Mouse (Mus musculus) kidney, embryonic 14.5 days (tissue): Measurements from ENCODE around the gene Ect2l. TPM values are rescaled to one million over a fixed set of nuclear protein-coding genes. Genes with fewer than 3 reads are reported as not detected.

Source experiments
- ATAC-seq: fragments of 200-750 bp; cut with Nextera tagmentation; 2 replicates; pipeline ENCODE4 v1.8.0; 2017; ENCODE audit warnings: moderate number of reproducible peaks, mild to moderate bottlenecking, moderate TSS enrichment, moderate library complexity; ENCODE audit not compliant: low FRiP score, low TSS enrichment
- H3K27ac ChIP-seq: fragments of 300-500 bp; sonication (generic); 2 replicates; pipeline ENCODE4 v1.5.1; 2014; ENCODE audit warnings: low read depth, mild to moderate bottlenecking, low read length, moderate library complexity, mixed read lengths
- H3K27me3 ChIP-seq: fragments of 300-500 bp; sonication (generic); 2 replicates; pipeline ENCODE4 v1.6.1; 2014; ENCODE audit warnings: mild to moderate bottlenecking, low read length; ENCODE audit not compliant: control insufficient read depth, insufficient read depth
- H3K36me3 ChIP-seq: fragments of 300-500 bp; sonication (generic); 2 replicates; pipeline ENCODE4 v1.6.1; 2014; ENCODE audit warnings: low read length, mixed read lengths; ENCODE audit not compliant: control insufficient read depth, insufficient read depth
- H3K4me1 ChIP-seq: fragments of 300-500 bp; sonication (generic); 2 replicates; pipeline ENCODE4 v1.6.1; 2014; ENCODE audit warnings: low read length, mixed read lengths; ENCODE audit not compliant: control insufficient read depth, insufficient read depth
- H3K4me2 ChIP-seq: fragments of 300-500 bp; sonication (generic); replicated peaks from 2 replicates; pipeline ENCODE4 v1.6.1; 2014; ENCODE audit warnings: low read depth, mild to moderate bottlenecking, low read length
- H3K4me3 ChIP-seq: fragments of 300-500 bp; sonication (generic); 2 replicates; pipeline ENCODE4 v1.5.1; 2014; ENCODE audit warnings: mild to moderate bottlenecking, low read length
- H3K9ac ChIP-seq: fragments of 300-500 bp; sonication (generic); 2 replicates; pipeline ENCODE4 v1.6.1; 2014; ENCODE audit warnings: low read depth, mild to moderate bottlenecking, low read length, moderate library complexity
- H3K9me3 ChIP-seq: fragments of 300-500 bp; sonication (generic); 2 replicates; pipeline ENCODE4 v1.6.1; 2016; ENCODE audit warnings: low read length; ENCODE audit not compliant: control insufficient read depth
- WGBS: fragments of 180-500 bp; shearing (Covaris S2); extraction: QIAGEN DNeasy Blood & Tissue Kit; methylation state at CpG from one replicate; pipeline ENCODE4 v1.1.7; 2014; 5-methylcytosine and 5-hydroxymethylcytosine counted together
- polyA plus RNA-seq: library from polyadenylated mRNA; unstranded; fragments of >200 nt; fragmentation: Nextera tagmentation; extraction: Ambion mirVana; gene quantifications from 2 replicates; pipeline ENCODE4 v1.2.1, GENCODE M21; 2014

Ect2l gene
- polyA plus RNA-seq, 1 experiment from 2014 or later, result 0.69 TPM

GRCm38 (mm10) chr10:18219351-18219750 lies 8.7 kb upstream of the Ect2l start:
- Histone ChIP-seq H3K4me1 (no peaks in the 10 kb centered on the region), H3K4me2 (no peak overlapping the region), H3K36me3 (no peaks in the 10 kb centered on the region; the same call in 1 of the 2 replicates), H3K27ac (no peak overlapping the region), H3K27me3 (no peaks in the 10 kb centered on the region), H3K9me3 (no peaks in the 10 kb centered on the region), H3K9ac (no peak overlapping the region), H3K4me3 (no peak overlapping the region)
- 84% methylated on average over 10 of the region's 10 CpGs for WGBS
- ATAC-seq, result no peak

- H3K4me2 ChIP-seq, result no peak overlapping the region
- WGBS, result 79% methylated on average over 5 of the region's 5 CpGs
- 0 out of 2 replicates have a peak, but pooled peaks cover 3% of the 10 kb centered on the region for H3K4me1 ChIP-seq
- no peak overlapping the region for H3K4me3 ChIP-seq
- no peaks in the 10 kb centered on the region for H3K9me3 ChIP-seq
- ATAC-seq, result no peak
- H3K36me3 ChIP-seq, result no peaks in the 10 kb centered on the region; the same call in 1 of the 2 replicates
- H3K27ac ChIP-seq, result no peak overlapping the region
- no peaks in the 10 kb centered on the region for H3K27me3 ChIP-seq
- no peak overlapping the region for H3K9ac ChIP-seq
Measured at GRCm38 (mm10) chr10:18214124-18214523, 3.4 kb upstream of the Ect2l start.

- Histone ChIP-seq H3K4me3 (no peak overlapping the region), H3K9me3 (no peaks in the 10 kb centered on the region), H3K27ac (no peak overlapping the region), H3K4me2 (no peak overlapping the region), H3K9ac (no peak overlapping the region), H3K27me3 (no peaks in the 10 kb centered on the region), H3K36me3 (no peaks in the 10 kb centered on the region), H3K4me1 (0 out of 2 replicates have a peak, but pooled peaks cover 3% of the 10 kb centered on the region)
- no peak for ATAC-seq
- 84% methylated on average over 4 of the region's 4 CpGs for WGBS
Measured at GRCm38 (mm10) chr10:18213373-18213772, 2.7 kb upstream of the Ect2l start.

- Histone ChIP-seq H3K4me3 (no peak overlapping the region), H3K9ac (no peak overlapping the region), H3K27me3 (no peaks in the 10 kb centered on the region), H3K36me3 (no peaks in the 10 kb centered on the region), H3K27ac (no peak overlapping the region), H3K4me1 (0 out of 2 replicates have a peak, but pooled peaks cover 3% of the 10 kb centered on the region), H3K4me2 (no peak overlapping the region), H3K9me3 (no peaks in the 10 kb centered on the region)
- WGBS, result 60% methylated on average over 6 of the region's 6 CpGs
- ATAC-seq, result no peak
Measured at GRCm38 (mm10) chr10:18210119-18210518, 571 bp downstream of the Ect2l start.

GRCm38 (mm10) chr10:18204067-18204466 lies 6.6 kb downstream of the Ect2l start:
- Histone ChIP-seq H3K27me3 (no peaks in the 10 kb centered on the region), H3K4me3 (no peak overlapping the region), H3K36me3 (no peaks in the 10 kb centered on the region), H3K4me1 (no peaks in the 10 kb centered on the region), H3K9ac (no peak overlapping the region), H3K4me2 (no peak overlapping the region), H3K9me3 (no peaks in the 10 kb centered on the region), H3K27ac (no peak overlapping the region)
- WGBS, result 14% methylated on average over 7 of the region's 7 CpGs
- ATAC-seq, result no peak

GRCm38 (mm10) chr10:18202401-18202800 lies 8.3 kb downstream of the Ect2l start:
- H3K27ac ChIP-seq, result no peak overlapping the region
- H3K27me3 ChIP-seq, result no peaks in the 10 kb centered on the region
- H3K4me3 ChIP-seq, result no peak overlapping the region
- H3K9ac ChIP-seq, result no peak overlapping the region
- no peaks in the 10 kb centered on the region for H3K4me1 ChIP-seq
- 59% methylated on average over 3 of the region's 3 CpGs for WGBS
- H3K9me3 ChIP-seq, result no peaks in the 10 kb centered on the region
- ATAC-seq, result no peak
- H3K4me2 ChIP-seq, result no peak overlapping the region
- H3K36me3 ChIP-seq, result no peaks in the 10 kb centered on the region

GRCm38 (mm10) chr10:18200656-18201055 lies 10.0 kb downstream of the Ect2l start:
- WGBS, result 76% methylated on average over 9 of the region's 9 CpGs
- Histone ChIP-seq H3K27me3 (no peaks in the 10 kb centered on the region), H3K36me3 (no peaks in the 10 kb centered on the region), H3K4me2 (no peak overlapping the region), H3K27ac (no peak overlapping the region), H3K4me1 (no peaks in the 10 kb centered on the region), H3K9ac (no peak overlapping the region), H3K4me3 (no peak overlapping the region), H3K9me3 (no peaks in the 10 kb centered on the region)
- ATAC-seq, result no peak

- Histone ChIP-seq H3K9me3 (no peaks in the 10 kb centered on the region), H3K27ac (no peak overlapping the region), H3K36me3 (no peaks in the 10 kb centered on the region), H3K4me2 (no peak overlapping the region), H3K4me1 (no peaks in the 10 kb centered on the region), H3K4me3 (no peak overlapping the region), H3K27me3 (no peaks in the 10 kb centered on the region), H3K9ac (no peak overlapping the region; the same call in 1 of the 2 replicates)
- 88% methylated on average over 4 of the region's 4 CpGs for WGBS
- ATAC-seq, result no peak
Measured at GRCm38 (mm10) chr10:18199919-18200318, 10.8 kb downstream of the Ect2l start.

- Histone ChIP-seq H3K4me3 (no peak overlapping the region), H3K9ac (no peak overlapping the region), H3K4me1 (0 out of 2 replicates have a peak, but pooled peaks cover 4% of the 10 kb centered on the region), H3K27me3 (no peaks in the 10 kb centered on the region), H3K4me2 (no peak overlapping the region), H3K27ac (no peak overlapping the region), H3K9me3 (no peaks in the 10 kb centered on the region), H3K36me3 (no peaks in the 10 kb centered on the region)
- no peak for ATAC-seq
- WGBS, result 84% methylated on average over 5 of the region's 5 CpGs
Measured at GRCm38 (mm10) chr10:18198286-18199015, 12.2 kb downstream of the Ect2l start.
